Mouse (Mus musculus) frontal cortex, postnatal 36 days (tissue): ENCODE measurements around the gene Gbp3.
"Not testable (repeated sequence)": the region's sequence is repeated elsewhere in the genome, so short reads cannot be mapped to it uniquely, and the experiment has no call there.

Experiments used
- DNase-seq, 2 experiments: peaks; one replicate each; pipeline ENCODE4 v3.0.0; 2022; ENCODE audit warnings: low spot score in 2 of 2

Gene Gbp3

GRCm38 (mm10) chr3:142559632-142560228 lies at the start of gene Gbp3:
Gene Gbp3 (plus strand): TSS chr3:142560026.
- no peak for DNase-seq

- DNase-seq: no peak
These were observed 31.7 kb upstream of the Gbp3 start for GRCm38 (mm10) chr3:142528116-142528515.

- no peak for DNase-seq
These were observed 30.2 kb upstream of the Gbp3 start for GRCm38 (mm10) chr3:142529597-142529996.

- DNase-seq: peak; percentile 28 to 39
These were observed 29.5 kb upstream of the Gbp3 start, which contains the start of gene Gbp7 for GRCm38 (mm10) chr3:142530087-142530953. Gene Gbp7 (plus strand): TSS chr3:142530342.

GRCm38 (mm10) chr3:142531595-142531994 lies 28.2 kb upstream of the Gbp3 start:
- no peak for DNase-seq

- no peak for DNase-seq
These were observed 26.6 kb upstream of the Gbp3 start for GRCm38 (mm10) chr3:142533185-142533584.

GRCm38 (mm10) chr3:142535667-142536066 lies 24.2 kb upstream of the Gbp3 start:
- DNase-seq: no peak

- no peak for DNase-seq
These were observed 18.4 kb upstream of the Gbp3 start for GRCm38 (mm10) chr3:142541391-142541790.

GRCm38 (mm10) chr3:142542776-142543175 lies 17.1 kb upstream of the Gbp3 start:
- DNase-seq: not testable (repeated sequence)

GRCm38 (mm10) chr3:142546690-142547089 lies 13.1 kb upstream of the Gbp3 start:
- no peak for DNase-seq

- DNase-seq: no peak
These were observed 9.7 kb upstream of the Gbp3 start for GRCm38 (mm10) chr3:142550052-142550676.

- DNase-seq: no peak
These were observed 5.2 kb upstream of the Gbp3 start for GRCm38 (mm10) chr3:142554601-142555000.

- no peak for DNase-seq
These were observed 4.2 kb upstream of the Gbp3 start for GRCm38 (mm10) chr3:142555623-142556022.

GRCm38 (mm10) chr3:142560296-142560948 lies 596 bp downstream of the Gbp3 start:
- DNase-seq: peak; percentile 70 to 76

- DNase-seq: no peak
These were observed 1.3 kb downstream of the Gbp3 start for GRCm38 (mm10) chr3:142561045-142561646.

GRCm38 (mm10) chr3:142561666-142562065 lies 1.8 kb downstream of the Gbp3 start:
- DNase-seq: no peak

GRCm38 (mm10) chr3:142567490-142567889 lies 7.7 kb downstream of the Gbp3 start:
- DNase-seq: not testable (repeated sequence)

GRCm38 (mm10) chr3:142570738-142571137 lies 10.9 kb downstream of the Gbp3 start:
- DNase-seq: no peak

- no peak for DNase-seq
These were observed 17.3 kb downstream of the Gbp3 start for GRCm38 (mm10) chr3:142577108-142577507.

- no peak for DNase-seq
These were observed 18.5 kb downstream of the Gbp3 start for GRCm38 (mm10) chr3:142578342-142578741.

- DNase-seq: no peak
These were observed 23.2 kb downstream of the Gbp3 start for GRCm38 (mm10) chr3:142583067-142583466.

GRCm38 (mm10) chr3:142587386-142587785 lies 27.6 kb downstream of the Gbp3 start:
- no peak for DNase-seq
